ENCODE assay signal across 8 mouse cellular contexts in the genomic region with DNA sequence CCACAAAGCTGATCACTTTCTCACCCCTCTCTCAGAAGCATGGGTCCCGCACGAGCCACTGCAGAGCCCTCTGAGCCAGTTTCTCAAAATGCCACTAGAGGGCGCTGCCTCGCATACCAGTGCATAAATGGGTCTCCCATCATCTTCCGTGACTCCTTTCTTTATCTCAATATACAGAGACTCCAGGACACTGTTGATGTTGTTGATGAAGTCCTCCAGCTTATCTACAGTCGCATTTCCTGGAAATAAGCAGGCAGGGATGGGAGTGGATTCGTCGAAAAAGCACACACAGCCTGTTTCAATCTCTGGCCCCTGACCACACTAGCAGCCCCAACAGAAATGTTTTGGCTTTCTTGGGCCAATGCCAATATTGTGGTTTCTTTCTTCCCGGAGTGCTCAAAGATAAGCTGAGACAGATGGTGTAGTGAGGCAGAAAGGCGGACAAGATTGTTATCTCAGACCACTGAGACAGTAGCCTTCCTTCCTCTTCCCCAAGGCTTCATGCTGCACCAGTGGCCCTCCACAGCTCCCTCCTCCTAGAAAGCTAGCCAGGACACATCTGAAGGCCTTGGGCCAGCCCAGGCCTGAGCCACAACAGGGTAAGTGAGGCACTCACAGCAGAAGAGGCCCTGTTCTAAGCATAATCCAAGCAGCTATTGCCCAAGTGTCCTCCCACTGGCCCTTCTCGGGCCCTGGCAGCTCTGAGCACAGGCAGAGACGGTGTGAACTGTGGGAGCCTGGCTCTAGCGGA. TPM values are rescaled to one million over a fixed set of nuclear protein-coding genes. Genes with fewer than 3 reads are reported as not detected.
A peak's percentile ranks its signal among the peaks of the same experiment; 100 is the strongest.
DNase-seq lines count a peak whose midpoint lies in the region; ATAC-seq and TF ChIP-seq lines count a peak whose summit lies in the region.

No protein-coding gene starts in this region.

- peaks cover 20% of the 10 kb centered on the region for H3K4me1 ChIP-seq in E14TG2a.4 (replicated peaks; ENCODE audit: low read depth, low read length)
- peaks cover 29% of the 10 kb centered on the region for H3K4me1 ChIP-seq in forebrain, embryonic 13.5 days
- peaks cover 30% of the 10 kb centered on the region for H3K4me1 ChIP-seq in liver, postnatal 0 days (ENCODE audit: insufficient read depth)
- H3K4me1 ChIP-seq in neural tube, embryonic 14.5 days (ENCODE audit: control insufficient read depth, insufficient read depth, low read length) = 0 out of 2 replicates have a peak, but pooled peaks cover 3% of the 10 kb centered on the region
- no peaks in the 10 kb centered on the region; the same call in 1 of the 2 replicates for H3K4me1 ChIP-seq in testis, adult 2 months (ENCODE audit: control insufficient read depth, insufficient read depth, low read length)

- H3K4me3 ChIP-seq in E14TG2a.4 (replicated peaks; ENCODE audit: low read length) = peak overlapping the region; percentile 29; the same call in 1 of the 2 replicates
- no peak overlapping the region for H3K4me3 ChIP-seq in forebrain, embryonic 13.5 days
- H3K4me3 ChIP-seq in liver, postnatal 0 days (ENCODE audit: low read depth, low read length) = no peak overlapping the region
- H3K4me3 ChIP-seq in neural tube, embryonic 14.5 days (ENCODE audit: low read depth, low read length) = no peak overlapping the region
- H3K4me3 ChIP-seq in testis, adult 2 months (ENCODE audit: control insufficient read depth, low read depth, low read length) = no peak overlapping the region

- H3K27ac ChIP-seq in forebrain, embryonic 13.5 days = peak overlapping the region; percentile 42
- peak overlapping the region; percentile 86 for H3K27ac ChIP-seq in liver, postnatal 0 days (ENCODE audit: low read depth)
- no peak overlapping the region; the same call in 1 of the 2 replicates for H3K27ac ChIP-seq in neural tube, embryonic 14.5 days (ENCODE audit: low read depth, low read length)
- no peak overlapping the region for H3K27ac ChIP-seq in testis, adult 2 months (ENCODE audit: control insufficient read depth, insufficient read depth, low read depth, low read length)

- H3K36me3 ChIP-seq in E14TG2a.4 (ENCODE audit: insufficient read depth, low read length) = peaks cover 51% of the 10 kb centered on the region
- H3K36me3 ChIP-seq in forebrain, embryonic 13.5 days (ENCODE audit: poor library complexity, severe bottlenecking) = peaks cover 36% of the 10 kb centered on the region
- H3K36me3 ChIP-seq in liver, postnatal 0 days (replicated peaks; ENCODE audit: insufficient read depth, low read length) = peaks cover 35% of the 10 kb centered on the region
- peaks cover 4% of the 10 kb centered on the region for H3K36me3 ChIP-seq in neural tube, embryonic 14.5 days (ENCODE audit: control insufficient read depth, insufficient read depth, low read length)
- H3K36me3 ChIP-seq in testis, adult 2 months (ENCODE audit: control insufficient read depth, insufficient read depth, low read length) = no peaks in the 10 kb centered on the region; the same call in 1 of the 2 replicates

- no peak overlapping the region for H3K9ac ChIP-seq in forebrain, embryonic 13.5 days
- H3K9ac ChIP-seq in liver, postnatal 0 days (replicated peaks) = peak overlapping the region; percentile 46
- no peak overlapping the region for H3K9ac ChIP-seq in neural tube, embryonic 14.5 days (replicated peaks; ENCODE audit: low read depth, low read length)

- TF ChIP-seq EP300 in liver, postnatal 0 days (IDR thresholded peaks at IDR 0.05; ENCODE audit: low read depth) = peak; percentile 98

- intact Hi-C loops in heart, postnatal 10 days (cut with DNase I) = loop anchor here (1.0 to 2.0 kb wide), 3 partner anchors 17 to 167 kb away; partner anchors contain the start of gene Il4ra

- ATAC-seq in forebrain, embryonic 13.5 days = peak; percentile 65
- ATAC-seq in liver, postnatal 0 days = peak; percentile 94
- ATAC-seq in neural tube, embryonic 14.5 days (ENCODE audit: low read depth) = peak; percentile 74; the same call in 1 of the 2 replicates

- no peaks in the 10 kb centered on the region for H3K9me3 ChIP-seq in E14TG2a.4 (ENCODE audit: low read length)
- no peaks in the 10 kb centered on the region for H3K9me3 ChIP-seq in forebrain, embryonic 13.5 days (replicated peaks)
- no peaks in the 10 kb centered on the region for H3K9me3 ChIP-seq in liver, postnatal 0 days (ENCODE audit: low read length)
- H3K9me3 ChIP-seq in neural tube, embryonic 14.5 days (ENCODE audit: control insufficient read depth, low read length) = no peaks in the 10 kb centered on the region

- 33% methylated on average over 13 of the region's 13 CpGs for WGBS in forebrain, embryonic 13.5 days
- 9% methylated on average over 13 of the region's 13 CpGs for WGBS in liver, postnatal 0 days (ENCODE audit: insufficient replicate concordance)
- 35% methylated on average over 13 of the region's 13 CpGs for WGBS in neural tube, embryonic 14.5 days

- 0 out of 2 replicates have a peak overlapping the region, but pooled peaks have one; percentile 2 for H3K4me2 ChIP-seq in forebrain, embryonic 13.5 days
- H3K4me2 ChIP-seq in liver, postnatal 0 days (ENCODE audit: low read depth, low read length) = peak overlapping the region; percentile 44
- no peak overlapping the region for H3K4me2 ChIP-seq in neural tube, embryonic 14.5 days (ENCODE audit: low read depth, low read length)

- peak; percentile 92 for DNase-seq in c-Kit-positive CD71-positive TER-119-positive erythroid progenitor cells, embryonic 14.5 days (ENCODE audit: low spot score)
- DNase-seq in heart, postnatal 10 days = peak; percentile 86 to 89
- DNase-seq in kidney, postnatal 4 days = peak; percentile 86 to 90
- peak; percentile 87 for DNase-seq in liver, postnatal 0 days

- TF ChIP-seq POLR2A in testis, adult 2 months (IDR thresholded peaks at IDR 0.05; ENCODE audit: control insufficient read depth, low read depth, low read length) = no peak

- peak; percentile 74 for TF ChIP-seq CTCF in E14TG2a.4 (conservative IDR thresholded peaks at IDR 0.05; ENCODE audit: low read length)
- TF ChIP-seq CTCF in liver, postnatal 0 days (IDR thresholded peaks at IDR 0.05; ENCODE audit: low read depth) = peak; percentile 98
- peak; percentile 76; the same call in 1 of the 2 replicates for TF ChIP-seq CTCF in testis, adult 2 months (IDR thresholded peaks at IDR 0.05; ENCODE audit: control insufficient read depth, insufficient read depth, insufficient replicate concordance, low read depth, low read length)

- H3K27me3 ChIP-seq in E14TG2a.4 (ENCODE audit: insufficient read depth, low read length) = no peaks in the 10 kb centered on the region
- no peaks in the 10 kb centered on the region for H3K27me3 ChIP-seq in forebrain, embryonic 13.5 days
- no peaks in the 10 kb centered on the region for H3K27me3 ChIP-seq in liver, postnatal 0 days (ENCODE audit: insufficient read depth, low read length)
- H3K27me3 ChIP-seq in neural tube, embryonic 14.5 days (ENCODE audit: control insufficient read depth, insufficient read depth, low read length) = no peaks in the 10 kb centered on the region
- no peaks in the 10 kb centered on the region for H3K27me3 ChIP-seq in testis, adult 2 months (ENCODE audit: control insufficient read depth, insufficient read depth, low read length)

RNA-seq across cellular contexts. Expression of gene Nsmce1, which starts 19.2 kb away (rescaled TPM):
- polyA plus RNA-seq in forebrain, embryonic 13.5 days (2015; fragmentation: Nextera tagmentation; extraction: Ambion mirVana) = 137 TPM in 2 replicates
- total RNA-seq in heart, postnatal 10 days (2021) = 10 to 100 TPM; 43.6 to 45.8 TPM
- polyA plus RNA-seq in liver, postnatal 0 days (2015; fragmentation: Nextera tagmentation; extraction: Ambion mirVana) = 47.6 and 49.2 TPM in 2 replicates
- polyA plus RNA-seq in neural tube, embryonic 14.5 days (2014; fragmentation: Nextera tagmentation; extraction: Ambion mirVana) = 91.9 and 92.8 TPM in 2 replicates
- polyA plus RNA-seq in testis, adult 2 months (2012; rRNA removed) = 181 and 191 TPM in 2 replicates

RNA-seq across cellular contexts. Expression of gene Kdm8, which starts 27.7 kb away (rescaled TPM):
- polyA plus RNA-seq in forebrain, embryonic 13.5 days (2015; fragmentation: Nextera tagmentation; extraction: Ambion mirVana) = 8.4 TPM in 2 replicates
- total RNA-seq in heart, postnatal 10 days (2021) = 1 to 10 TPM; 3.7 to 3.9 TPM
- 2.1 and 2.8 TPM in 2 replicates for polyA plus RNA-seq in liver, postnatal 0 days (2015; fragmentation: Nextera tagmentation; extraction: Ambion mirVana)
- 4.9 TPM in 2 replicates for polyA plus RNA-seq in neural tube, embryonic 14.5 days (2014; fragmentation: Nextera tagmentation; extraction: Ambion mirVana)
- polyA plus RNA-seq in testis, adult 2 months (2012; rRNA removed) = 3.1 TPM in 2 replicates

Comparison
In these comparisons a context has a peak if more than half of its experiments do, and no peak if none do; other contexts are left out.
1. H3K27ac ChIP-seq: peak in forebrain, embryonic 13.5 days (single experiment) and liver, postnatal 0 days (single experiment); none in neural tube, embryonic 14.5 days (single experiment) and testis, adult 2 months (single experiment).
2. Peak in every context shown above with its lines, with median percentiles within 50 percentile points of each other: CTCF ChIP-seq, DNase-seq and ATAC-seq.